Mouse (Mus musculus) myocyte (in vitro differentiated cells): ENCODE data around the gene Macc1. TPM values are rescaled to one million over a fixed set of nuclear protein-coding genes. Genes with fewer than 3 reads are reported as not detected.

Experiments used
- H3K27me3 ChIP-seq: one replicate; pipeline ENCODE4 v1.6.1; 2011; ENCODE audit not compliant: control insufficient read depth, insufficient read depth, insufficient read length
- H3K36me3 ChIP-seq: one replicate; pipeline ENCODE4 v1.6.1; 2011; ENCODE audit not compliant: control insufficient read depth, insufficient read depth
- H3K4me2 ChIP-seq: one replicate; pipeline ENCODE4 v1.6.1; 2011; ENCODE audit warnings: low read depth, control low read depth
- H3K4me3 ChIP-seq: one replicate; pipeline ENCODE4 v1.5.1; 2011; ENCODE audit warnings: mild to moderate bottlenecking, control low read depth, moderate library complexity
- H3K79me2 ChIP-seq: one replicate; pipeline ENCODE4 v1.6.1; 2011; ENCODE audit not compliant: control insufficient read depth, insufficient read depth
- H3ac ChIP-seq: one replicate; pipeline ENCODE4 v1.6.1; 2011; ENCODE audit not compliant: control insufficient read depth, insufficient read length
- CEBPB ChIP-seq: IDR thresholded peaks from 2 replicates; pipeline ENCODE4 v1.6.1; 2011; ENCODE audit warnings: mild to moderate bottlenecking, moderate library complexity; ENCODE audit not compliant: poor library complexity, insufficient read depth, severe bottlenecking
- E2F4 ChIP-seq: IDR thresholded peaks from one replicate; pipeline ENCODE4 v1.6.1; 2011; ENCODE audit warnings: mild to moderate bottlenecking, control low read depth, moderate library complexity; ENCODE audit not compliant: insufficient read depth
- MAX ChIP-seq: IDR thresholded peaks from one replicate; pipeline ENCODE4 v1.6.1; 2011; ENCODE audit warnings: low read depth, mild to moderate bottlenecking, control low read depth
- MYOD1 ChIP-seq, 3 experiments: IDR thresholded peaks; one replicate each; pipeline ENCODE4 v1.6.1; 2011; ENCODE audit warnings: control low read depth in 2 of 3, low read depth in 2 of 3, mild to moderate bottlenecking in 2 of 3, moderate library complexity in 1 of 3; ENCODE audit not compliant: insufficient read length in 2 of 3, control insufficient read depth in 1 of 3
- MYOG ChIP-seq, 3 experiments: IDR thresholded peaks; one replicate each; pipeline ENCODE4 v1.6.1; 2011; ENCODE audit warnings: control low read depth in 2 of 3, low read depth in 2 of 3, mild to moderate bottlenecking in 2 of 3; ENCODE audit not compliant: insufficient read length in 2 of 3, control insufficient read depth in 1 of 3, insufficient read depth in 1 of 3
- POLR2A ChIP-seq: IDR thresholded peaks from one replicate; pipeline ENCODE4 v1.6.1; 2011; ENCODE audit warnings: low read depth, mild to moderate bottlenecking, control low read depth, moderate library complexity; ENCODE audit not compliant: insufficient read length
- POLR2AphosphoS2 ChIP-seq: IDR thresholded peaks from one replicate; pipeline ENCODE4 v1.6.1; 2011; ENCODE audit warnings: low read depth, control low read depth; ENCODE audit not compliant: insufficient read length
- REST ChIP-seq: IDR thresholded peaks from one replicate; pipeline ENCODE4 v1.6.1; 2011; ENCODE audit warnings: mild to moderate bottlenecking, control low read depth, moderate library complexity; ENCODE audit not compliant: insufficient read depth, insufficient read length
- SRF ChIP-seq: IDR thresholded peaks from one replicate; pipeline ENCODE4 v1.6.1; 2011; ENCODE audit warnings: low read depth; ENCODE audit not compliant: control insufficient read depth, insufficient read length
- TCF12 ChIP-seq: IDR thresholded peaks from one replicate; pipeline ENCODE4 v1.6.1; 2011; ENCODE audit warnings: mild to moderate bottlenecking, control low read depth; ENCODE audit not compliant: poor library complexity, insufficient read depth, severe bottlenecking
- TCF3 ChIP-seq: IDR thresholded peaks from one replicate; pipeline ENCODE4 v1.6.1; 2011; ENCODE audit warnings: low read depth, control low read depth; ENCODE audit not compliant: insufficient read length
- USF1 ChIP-seq: IDR thresholded peaks from one replicate; pipeline ENCODE4 v1.6.1; 2011; ENCODE audit warnings: low read depth, mild to moderate bottlenecking, control low read depth, moderate library complexity
- polyA plus RNA-seq: library from polyadenylated mRNA; unstranded; fragments of >200 nt; fragmentation: generic; extraction: Trizol; gene quantifications from one replicate; pipeline ENCODE4 v1.2.1, GENCODE M21; 2012; ENCODE audit warnings: missing spikeins

Gene Macc1
- polyA plus RNA-seq, 1 experiment, result 0.38 TPM

GRCm38 (mm10) chr12:119454076-119454475 is 140.0 kb downstream of the Macc1 start:
- no peak for TF ChIP-seq TCF3
- no peak for TF ChIP-seq MYOG (IDR thresholded peaks at IDR 0.05; ENCODE audit: control insufficient read depth in 1 of 3, insufficient read depth in 1 of 3, insufficient read length in 2 of 3, low read depth in 2 of 3)
- Histone ChIP-seq H3K4me3 (no peak overlapping the region), H3K4me2 (no peak overlapping the region), H3K79me2 (no peaks in the 10 kb centered on the region), H3ac (no peak overlapping the region), H3K36me3 (no peaks in the 10 kb centered on the region), H3K27me3 (no peaks in the 10 kb centered on the region)

- H3K79me2 ChIP-seq, result no peaks in the 10 kb centered on the region
- TF ChIP-seq CEBPB, result no peak
- no peak for TF ChIP-seq POLR2AphosphoS2
- TF ChIP-seq SRF, result no peak
- TF ChIP-seq E2F4, result no peak
- no peak for TF ChIP-seq TCF12
- no peak for TF ChIP-seq MAX
- TF ChIP-seq MYOG (IDR thresholded peaks at IDR 0.05; ENCODE audit: control insufficient read depth in 1 of 3, insufficient read depth in 1 of 3, insufficient read length in 2 of 3, low read depth in 2 of 3), result no peak
- TF ChIP-seq MYOD1 (IDR thresholded peaks at IDR 0.05; ENCODE audit: control insufficient read depth in 1 of 3, insufficient read length in 2 of 3, low read depth in 2 of 3), result no peak
- no peak for TF ChIP-seq REST
- no peak for TF ChIP-seq TCF3
- TF ChIP-seq USF1, result no peak
- no peak for TF ChIP-seq POLR2A
- no peak overlapping the region for H3K4me3 ChIP-seq
- H3ac ChIP-seq, result no peak overlapping the region
- no peak overlapping the region for H3K4me2 ChIP-seq
- no peaks in the 10 kb centered on the region for H3K27me3 ChIP-seq
- H3K36me3 ChIP-seq, result no peaks in the 10 kb centered on the region
Measured at GRCm38 (mm10) chr12:119464040-119464939, 150.2 kb downstream of the Macc1 start.

DNA sequence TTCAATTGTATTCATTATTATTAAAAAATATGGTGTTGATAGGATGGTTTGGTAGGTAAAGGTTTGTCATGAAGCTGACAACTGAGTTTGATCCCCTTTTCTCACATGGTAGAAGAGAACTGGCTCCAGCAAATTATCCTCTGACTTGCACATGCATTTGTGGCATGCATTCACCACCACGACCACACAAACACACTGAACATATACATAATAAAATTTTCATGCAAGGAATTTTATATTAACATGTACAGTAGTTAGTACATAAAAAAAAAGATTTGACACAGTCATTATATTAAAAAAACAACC is 150.8 kb downstream of the Macc1 start:
- Histone ChIP-seq H3ac (no peak overlapping the region), H3K4me2 (no peak overlapping the region), H3K36me3 (no peaks in the 10 kb centered on the region), H3K4me3 (no peak overlapping the region), H3K27me3 (no peaks in the 10 kb centered on the region), H3K79me2 (no peaks in the 10 kb centered on the region)
- TF ChIP-seq CEBPB (no peak), POLR2A (no peak), TCF12 (no peak), MYOD1 (IDR thresholded peaks at IDR 0.05; ENCODE audit: control insufficient read depth in 1 of 3, insufficient read length in 2 of 3, low read depth in 2 of 3) (no peak), TCF3 (no peak), USF1 (no peak)

GRCm38 (mm10) chr12:119467656-119468055 is 153.6 kb downstream of the Macc1 start:
- H3K36me3 ChIP-seq, result no peaks in the 10 kb centered on the region
- no peaks in the 10 kb centered on the region for H3K79me2 ChIP-seq
- no peak overlapping the region for H3K4me2 ChIP-seq
- no peaks in the 10 kb centered on the region for H3K27me3 ChIP-seq
- no peak overlapping the region for H3K4me3 ChIP-seq
- H3ac ChIP-seq, result no peak overlapping the region
- TF ChIP-seq POLR2A, result no peak
- no peak for TF ChIP-seq MYOD1 (IDR thresholded peaks at IDR 0.05; ENCODE audit: control insufficient read depth in 1 of 3, insufficient read length in 2 of 3, low read depth in 2 of 3)
- no peak for TF ChIP-seq SRF
- TF ChIP-seq E2F4, result no peak
- TF ChIP-seq CEBPB, result no peak
- no peak for TF ChIP-seq TCF12
- no peak for TF ChIP-seq POLR2AphosphoS2
- no peak for TF ChIP-seq TCF3
- TF ChIP-seq USF1, result no peak
- TF ChIP-seq MAX, result no peak
- no peak for TF ChIP-seq MYOG (IDR thresholded peaks at IDR 0.05; ENCODE audit: control insufficient read depth in 1 of 3, insufficient read depth in 1 of 3, insufficient read length in 2 of 3, low read depth in 2 of 3)
- TF ChIP-seq REST, result no peak

- H3K79me2 ChIP-seq, result no peaks in the 10 kb centered on the region
- H3K4me2 ChIP-seq, result no peak overlapping the region
- H3ac ChIP-seq, result no peak overlapping the region
- no peaks in the 10 kb centered on the region for H3K27me3 ChIP-seq
- TF ChIP-seq TCF12 (no peak), CEBPB (no peak), TCF3 (no peak)
- no peak overlapping the region for H3K4me3 ChIP-seq
- H3K36me3 ChIP-seq, result no peaks in the 10 kb centered on the region
Measured at GRCm38 (mm10) chr12:119470260-119470659, 156.2 kb downstream of the Macc1 start.

DNA sequence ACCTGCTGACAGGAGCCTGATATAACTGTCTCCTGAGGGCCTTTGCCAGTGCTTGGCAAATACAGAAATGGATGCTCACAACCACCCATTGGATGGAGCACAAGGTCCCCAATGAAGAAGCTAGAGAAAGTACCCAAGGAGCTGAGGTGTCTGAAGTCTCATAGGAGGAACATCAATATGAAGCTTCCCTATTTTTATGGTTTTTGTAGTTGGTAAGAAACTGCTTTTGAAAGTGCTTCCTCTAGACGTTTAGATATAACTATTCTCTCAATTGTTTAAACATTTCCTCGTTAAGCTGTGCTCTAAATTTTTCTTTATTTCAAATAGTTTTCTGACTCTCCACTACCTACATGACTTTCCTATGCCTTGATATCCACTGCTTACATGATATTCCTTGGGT is 169.2 kb downstream of the Macc1 start:
- H3K4me2 ChIP-seq, result no peak overlapping the region
- no peaks in the 10 kb centered on the region for H3K27me3 ChIP-seq
- H3K79me2 ChIP-seq, result no peaks in the 10 kb centered on the region
- H3K4me3 ChIP-seq, result no peak overlapping the region
- TF ChIP-seq POLR2A, result no peak
- no peak for TF ChIP-seq MYOD1 (IDR thresholded peaks at IDR 0.05; ENCODE audit: control insufficient read depth in 1 of 3, insufficient read length in 2 of 3, low read depth in 2 of 3)
- TF ChIP-seq MAX, result no peak
- no peak for TF ChIP-seq POLR2AphosphoS2
- TF ChIP-seq CEBPB, result no peak
- TF ChIP-seq REST, result no peak
- TF ChIP-seq MYOG (IDR thresholded peaks at IDR 0.05; ENCODE audit: control insufficient read depth in 1 of 3, insufficient read depth in 1 of 3, insufficient read length in 2 of 3, low read depth in 2 of 3), result no peak
- no peak for TF ChIP-seq E2F4
- no peak for TF ChIP-seq SRF
- no peak for TF ChIP-seq TCF12
- no peak for TF ChIP-seq TCF3
- no peak for TF ChIP-seq USF1
- no peak overlapping the region for H3ac ChIP-seq
- H3K36me3 ChIP-seq, result no peaks in the 10 kb centered on the region
